Mouse (Mus musculus): ENCODE results near the gene Agmo. TPM values are rescaled to one million over a fixed set of nuclear protein-coding genes. Genes with fewer than 3 reads are reported as not detected.

The Agmo gene
- polyA plus RNA-seq (2017; shearing (Covaris generic)) = 1 to 10 TPM in 1 of 2 experiments, under 1 TPM in 1; 0.62 to 1.4 TPM

- peak; percentile 17 for ATAC-seq
These were observed at the start of gene Agmo for GRCm38 (mm10) chr12:37241566-37242021. Agmo (plus strand) TSS chr12:37241641.

GRCm38 (mm10) chr12:37231119-37231518 is 10.3 kb upstream of the Agmo start:
- no peak for ATAC-seq

- no peak for ATAC-seq
These were observed 371 bp upstream of the Agmo start for GRCm38 (mm10) chr12:37240975-37241565.

- ATAC-seq = no peak
These were observed 1.0 kb downstream of the Agmo start for GRCm38 (mm10) chr12:37242484-37242883.

GRCm38 (mm10) chr12:37244876-37245275 is 3.4 kb downstream of the Agmo start:
- no peak for ATAC-seq

- ATAC-seq = no peak
These were observed 10.2 kb downstream of the Agmo start for GRCm38 (mm10) chr12:37251688-37252087.

- ATAC-seq = no peak
These were observed 15.7 kb downstream of the Agmo start for GRCm38 (mm10) chr12:37257099-37257498.

GRCm38 (mm10) chr12:37259771-37260528 is 18.5 kb downstream of the Agmo start:
- no peak for ATAC-seq

- no peak for ATAC-seq
These were observed 22.2 kb downstream of the Agmo start for GRCm38 (mm10) chr12:37263685-37264084.

GRCm38 (mm10) chr12:37268636-37269152 is 27.3 kb downstream of the Agmo start:
- ATAC-seq = no peak

- no peak for ATAC-seq
These were observed 31.2 kb downstream of the Agmo start for GRCm38 (mm10) chr12:37272660-37273059.

- ATAC-seq = no peak
These were observed 32.7 kb downstream of the Agmo start for GRCm38 (mm10) chr12:37273964-37274657.

- no peak for ATAC-seq
These were observed 33.2 kb downstream of the Agmo start for GRCm38 (mm10) chr12:37274658-37275019.

GRCm38 (mm10) chr12:37306956-37307466 is 65.6 kb downstream of the Agmo start:
- no peak for ATAC-seq

GRCm38 (mm10) chr12:37310786-37311185 is 69.3 kb downstream of the Agmo start:
- ATAC-seq = no peak

- no peak for ATAC-seq
These were observed 81.4 kb downstream of the Agmo start for GRCm38 (mm10) chr12:37322860-37323259.

- ATAC-seq = no peak
These were observed 93.5 kb downstream of the Agmo start for GRCm38 (mm10) chr12:37334987-37335386.

- ATAC-seq = no peak
These were observed 102.8 kb downstream of the Agmo start for GRCm38 (mm10) chr12:37344225-37344624.

GRCm38 (mm10) chr12:37345696-37346095 is 104.3 kb downstream of the Agmo start:
- ATAC-seq = no peak

- no peak for ATAC-seq
These were observed 150.9 kb downstream of the Agmo start for GRCm38 (mm10) chr12:37392316-37392715.

GRCm38 (mm10) chr12:37402541-37402940 is 161.1 kb downstream of the Agmo start:
- no peak for ATAC-seq

- no peak for ATAC-seq
These were observed 184.9 kb downstream of the Agmo start for GRCm38 (mm10) chr12:37426350-37426749.

- no peak for ATAC-seq
These were observed 185.3 kb downstream of the Agmo start for GRCm38 (mm10) chr12:37426750-37427149.

All from CD4-positive, CD25-positive, alpha-beta regulatory T cell, adult 4 months (primary cell).